Mouse (Mus musculus): ENCODE measurements around the gene Rrp12.

GRCm38 (mm10) chr19:41822589-41822988 lies 73.4 kb downstream of the Rrp12 start:
- TF ChIP-seq CTCF (conservative IDR thresholded peaks at IDR 0.05; ENCODE audit: insufficient read depth, insufficient read length, low read depth, low read length) (no peak), POLR2A (IDR thresholded peaks at IDR 0.05; ENCODE audit: low read depth, low read length) (no peak)
